Mouse (Mus musculus) forebrain, embryonic 12.5 days (tissue): Measurements from ENCODE around the gene Got1. TPM values are rescaled to one million over a fixed set of nuclear protein-coding genes. Genes with fewer than 3 reads are reported as not detected.

Experiments used
- ATAC-seq: fragments of 200-750 bp; cut with Nextera tagmentation; 2 replicates; pipeline ENCODE4 v1.8.0; 2017; ENCODE audit warnings: moderate TSS enrichment; ENCODE audit not compliant: low FRiP score
- H3K27ac ChIP-seq: fragments of 300-500 bp; sonication (generic); 2 replicates; pipeline ENCODE4 v1.5.1; 2016; ENCODE audit warnings: mild to moderate bottlenecking
- H3K27me3 ChIP-seq: fragments of 300-500 bp; sonication (generic); 2 replicates; pipeline ENCODE4 v1.6.1; 2016; ENCODE audit warnings: mild to moderate bottlenecking
- H3K36me3 ChIP-seq: fragments of 300-500 bp; sonication (generic); replicated peaks from 2 replicates; pipeline ENCODE4 v1.6.1; 2016; ENCODE audit warnings: mild to moderate bottlenecking
- H3K4me1 ChIP-seq: fragments of 300-500 bp; sonication (generic); 2 replicates; pipeline ENCODE4 v1.6.1; 2016
- H3K4me2 ChIP-seq: fragments of 300-500 bp; sonication (generic); 2 replicates; pipeline ENCODE4 v1.6.1; 2016; ENCODE audit warnings: mild to moderate bottlenecking, moderate library complexity
- H3K4me3 ChIP-seq: fragments of 300-500 bp; sonication (generic); replicated peaks from 2 replicates; pipeline ENCODE4 v1.5.1; 2016; ENCODE audit warnings: mild to moderate bottlenecking
- H3K9ac ChIP-seq: fragments of 300-500 bp; sonication (generic); 2 replicates; pipeline ENCODE4 v1.6.1; 2016; ENCODE audit warnings: mild to moderate bottlenecking
- H3K9me3 ChIP-seq: fragments of 300-500 bp; sonication (generic); 2 replicates; pipeline ENCODE4 v1.6.1; 2016
- WGBS: fragments of 180-500 bp; shearing (Covaris S2); methylation state at CpG from one replicate; pipeline ENCODE4 v1.1.7; 2016; 5-methylcytosine and 5-hydroxymethylcytosine counted together
- polyA plus RNA-seq: library from polyadenylated mRNA; unstranded; fragments of >200 nt; fragmentation: Nextera tagmentation; extraction: Ambion mirVana; gene quantifications from 2 replicates; pipeline ENCODE4 v1.2.1, GENCODE M21; 2016

Got1 gene
- polyA plus RNA-seq, 1 experiment from 2014 or later: 57.6 TPM

DNA sequence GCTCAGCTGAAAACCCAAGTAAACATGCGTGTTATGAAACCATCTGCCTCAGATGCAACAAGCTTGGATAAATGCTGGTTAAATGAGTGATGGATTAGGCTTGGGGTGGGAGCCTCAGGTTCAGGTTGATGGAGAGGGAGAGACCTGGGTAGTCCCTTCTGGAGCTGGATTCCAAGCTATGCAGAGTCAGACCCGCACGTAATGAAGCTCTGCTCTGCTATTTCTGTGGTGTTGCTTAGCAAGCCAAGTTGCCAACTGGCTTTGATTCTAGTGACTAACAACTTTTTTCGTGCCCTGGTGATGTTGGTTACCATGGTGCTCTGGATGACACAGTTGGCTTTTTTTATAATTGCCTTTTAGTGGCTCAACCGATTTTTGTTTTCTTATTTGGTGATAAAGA, 72.2 kb downstream of the Got1 start:
- Histone ChIP-seq H3K9ac (no peak overlapping the region), H3K9me3 (no peaks in the 10 kb centered on the region), H3K27ac (no peak overlapping the region), H3K4me3 (no peak overlapping the region), H3K4me2 (no peak overlapping the region), H3K4me1 (no peaks in the 10 kb centered on the region), H3K36me3 (no peaks in the 10 kb centered on the region), H3K27me3 (no peaks in the 10 kb centered on the region)
- WGBS: 89% methylated on average over 5 of the region's 5 CpGs
- ATAC-seq: no peak

DNA sequence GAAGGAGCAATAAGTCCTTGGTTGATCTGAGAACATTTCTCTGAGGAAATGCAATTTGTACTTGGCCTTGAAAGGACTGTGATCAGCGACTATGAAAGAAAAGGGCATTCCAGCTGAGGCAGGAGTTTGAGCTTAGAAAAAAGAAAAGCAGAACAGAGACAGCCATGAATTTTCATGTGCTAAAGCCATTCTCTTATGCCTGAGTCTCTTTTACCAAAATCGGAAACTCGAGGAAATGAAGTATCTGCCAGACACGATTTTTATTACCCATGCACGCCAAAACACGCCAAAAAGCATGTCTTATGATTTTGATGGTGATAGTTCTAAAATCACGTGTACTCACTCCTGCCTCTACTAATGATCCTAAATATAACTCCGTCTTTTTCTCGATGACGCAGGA, 72.8 kb downstream of the Got1 start:
- ATAC-seq: no peak
- Histone ChIP-seq H3K27ac (no peak overlapping the region), H3K4me1 (no peaks in the 10 kb centered on the region), H3K9ac (no peak overlapping the region), H3K36me3 (no peaks in the 10 kb centered on the region), H3K4me3 (no peak overlapping the region), H3K27me3 (no peaks in the 10 kb centered on the region), H3K9me3 (no peaks in the 10 kb centered on the region), H3K4me2 (no peak overlapping the region)
- 90% methylated on average over 10 of the region's 10 CpGs for WGBS

Other genes with a start within 250 kb of the Got1 start
- 2.7 and 3.8 TPM in 2 replicates for gene Hpse2, start 136.2 kb downstream of the Got1 start, polyA plus RNA-seq
- 0.36 and 0.92 TPM in 2 replicates for gene Cnnm1, start 84.2 kb downstream of the Got1 start, polyA plus RNA-seq
- gene Nkx2-3, start 87.7 kb upstream of the Got1 start, polyA plus RNA-seq: 6.3 and 8.3 TPM in 2 replicates
- gene Slc25a28, start 150.3 kb upstream of the Got1 start, polyA plus RNA-seq: 17.5 and 18.1 TPM in 2 replicates
- 10.2 TPM in 2 replicates for gene Entpd7, start 165.1 kb upstream of the Got1 start, polyA plus RNA-seq
- gene Cutc, start 228.4 kb upstream of the Got1 start, polyA plus RNA-seq: 10.9 and 11.7 TPM in 2 replicates
- gene Cox15, start 228.4 kb upstream of the Got1 start, polyA plus RNA-seq: 14.5 and 15.5 TPM in 2 replicates